Mouse (Mus musculus): Measurements from ENCODE around the gene Upf2.
"Not testable (repeated sequence)": the region's sequence is repeated elsewhere in the genome, so short reads cannot be mapped to it uniquely, and the experiment has no call there.

The Upf2 gene

GRCm38 (mm10) chr2:5949821-5950220, 1.4 kb upstream of the Upf2 start:
- not testable (repeated sequence) for DNase-seq (ENCODE audit: low spot score)

- peak; percentile 28 for DNase-seq (ENCODE audit: low spot score)
Measured at GRCm38 (mm10) chr2:5950305-5950704, 964 bp upstream of the Upf2 start.

- DNase-seq (ENCODE audit: low spot score) = peak; percentile 48
Measured at GRCm38 (mm10) chr2:5951621-5952211, 447 bp downstream of the Upf2 start.

- no peak for DNase-seq (ENCODE audit: low spot score)
Measured at GRCm38 (mm10) chr2:5957705-5958104, 6.4 kb downstream of the Upf2 start.

GRCm38 (mm10) chr2:5962265-5962664, 11.0 kb downstream of the Upf2 start:
- DNase-seq (ENCODE audit: low spot score) = no peak

GRCm38 (mm10) chr2:5963729-5964128, 12.5 kb downstream of the Upf2 start:
- not testable (repeated sequence) for DNase-seq (ENCODE audit: low spot score)

GRCm38 (mm10) chr2:5965972-5966371, 14.7 kb downstream of the Upf2 start:
- DNase-seq (ENCODE audit: low spot score) = no peak

GRCm38 (mm10) chr2:5970629-5971028, 19.4 kb downstream of the Upf2 start:
- DNase-seq (ENCODE audit: low spot score) = not testable (repeated sequence)

- no peak for DNase-seq (ENCODE audit: low spot score)
Measured at GRCm38 (mm10) chr2:5977532-5977931, 26.3 kb downstream of the Upf2 start.

- peak; percentile 44 for DNase-seq (ENCODE audit: low spot score)
Measured at GRCm38 (mm10) chr2:5995538-5995937, 44.3 kb downstream of the Upf2 start.

- DNase-seq (ENCODE audit: low spot score) = no peak
Measured at GRCm38 (mm10) chr2:6003949-6004348, 52.7 kb downstream of the Upf2 start.

- no peak for DNase-seq (ENCODE audit: low spot score)
Measured at GRCm38 (mm10) chr2:6014532-6014931, 63.3 kb downstream of the Upf2 start.

- not testable (repeated sequence) for DNase-seq (ENCODE audit: low spot score)
Measured at GRCm38 (mm10) chr2:6015182-6015581, 63.9 kb downstream of the Upf2 start.

GRCm38 (mm10) chr2:6020570-6020969, 69.3 kb downstream of the Upf2 start:
- no peak for DNase-seq (ENCODE audit: low spot score)

- DNase-seq (ENCODE audit: low spot score) = no peak
Measured at GRCm38 (mm10) chr2:6042644-6043043, 91.4 kb downstream of the Upf2 start.

- no peak for DNase-seq (ENCODE audit: low spot score)
Measured at GRCm38 (mm10) chr2:6046796-6047195, 95.5 kb downstream of the Upf2 start.

- DNase-seq (ENCODE audit: low spot score) = no peak
Measured at GRCm38 (mm10) chr2:6048570-6048969, 97.3 kb downstream of the Upf2 start.

GRCm38 (mm10) chr2:6049018-6049417, 97.7 kb downstream of the Upf2 start:
- DNase-seq (ENCODE audit: low spot score) = no peak

- no peak for DNase-seq (ENCODE audit: low spot score)
Measured at GRCm38 (mm10) chr2:6055466-6055865, 104.2 kb downstream of the Upf2 start.

GRCm38 (mm10) chr2:6056518-6056917, 105.2 kb downstream of the Upf2 start:
- no peak for DNase-seq (ENCODE audit: low spot score)

- DNase-seq (ENCODE audit: low spot score) = no peak
Measured at GRCm38 (mm10) chr2:6059291-6059690, 108.0 kb downstream of the Upf2 start.

GRCm38 (mm10) chr2:6060071-6060804, 109.0 kb downstream of the Upf2 start:
- no peak for DNase-seq (ENCODE audit: low spot score)

- no peak for DNase-seq (ENCODE audit: low spot score)
Measured at GRCm38 (mm10) chr2:6067341-6067740, 116.1 kb downstream of the Upf2 start.

- DNase-seq (ENCODE audit: low spot score) = no peak
Measured at GRCm38 (mm10) chr2:6070925-6071324, 119.7 kb downstream of the Upf2 start.
